Mouse (Mus musculus): ENCODE results near the gene Crtc2.

Crtc2 gene

GRCm38 (mm10) chr3:90309589-90309988 lies 55.6 kb downstream of the Crtc2 start:
- no peak for DNase-seq (ENCODE audit: low spot score)

DNA sequence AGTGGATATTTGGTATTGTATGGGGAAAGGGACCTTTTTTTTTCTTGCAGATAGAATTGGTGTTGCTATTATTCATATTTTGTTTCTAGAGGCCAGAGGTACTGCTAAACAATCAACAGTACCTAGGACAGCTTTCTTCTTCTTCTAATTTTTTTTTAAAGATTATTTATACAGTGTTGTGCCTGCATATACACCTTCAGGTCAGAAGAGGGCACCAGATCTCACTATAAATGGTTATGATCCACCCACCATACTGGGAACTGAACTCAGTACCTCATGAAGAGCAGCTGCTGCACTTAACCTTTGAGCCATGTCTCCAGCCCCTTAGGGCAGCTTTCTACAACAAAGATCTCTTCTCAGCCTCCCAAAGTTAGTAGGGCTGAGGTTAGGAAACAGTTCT lies 59.4 kb downstream of the Crtc2 start:
- DNase-seq (ENCODE audit: low spot score), result no peak

Data from MN1 (cell line).